Mouse (Mus musculus) cortical plate, adult 2 months (tissue): ENCODE measurements at regions not wholly inside any gene's neighbourhood (a gene's known extent, or its start where the extent isn't known, plus 50 kb on each side); places are given as distances from the start of the nearest gene placed in this dataset.

Experiments used
- CTCF ChIP-seq: fragments of 200-500 bp; IDR thresholded peaks from 2 replicates; pipeline ENCODE4 v1.5.1; 2011; ENCODE audit warnings: mild to moderate bottlenecking, control low read depth, low read length; ENCODE audit not compliant: insufficient read depth; ENCODE audit errors: extremely low read depth
- POLR2A ChIP-seq: fragments of 200-500 bp; IDR thresholded peaks from 2 replicates; pipeline ENCODE4 v1.6.1; 2011; ENCODE audit warnings: mild to moderate bottlenecking, low read length, control low read depth; ENCODE audit not compliant: insufficient read depth; ENCODE audit errors: extremely low read depth

- TF ChIP-seq CTCF (no peak), POLR2A (no peak)
These were observed 181.8 kb upstream of the Otx2 start for GRCm38 (mm10) chr14:48855453-48855852.
